Mouse (Mus musculus): ENCODE data around the gene Rabgap1l. TPM values are rescaled to one million over a fixed set of nuclear protein-coding genes. Genes with fewer than 3 reads are reported as not detected.
A peak's percentile ranks its signal among the peaks of the same experiment; 100 is the strongest.

Rabgap1l gene
- polyA plus RNA-seq, 1 experiment from 2014 or later: 20.5 TPM

GRCm38 (mm10) chr1:160273133-160273743 is 519.8 kb downstream of the Rabgap1l start:
- Histone ChIP-seq H3K27ac (replicated peaks) (no peak overlapping the region), H3K4me3 (no peak overlapping the region), H3K36me3 (no peaks in the 10 kb centered on the region), H3K9ac (no peak overlapping the region), H3K4me2 (no peak overlapping the region), H3K4me1 (replicated peaks) (no peaks in the 10 kb centered on the region), H3K9me3 (no peaks in the 10 kb centered on the region), H3K27me3 (no peaks in the 10 kb centered on the region)
- WGBS: 88% methylated on average over 7 of the region's 7 CpGs
- ATAC-seq (ENCODE audit: low read depth): no peak

- Histone ChIP-seq H3K9me3 (no peaks in the 10 kb centered on the region), H3K36me3 (no peaks in the 10 kb centered on the region), H3K4me3 (no peak overlapping the region), H3K27me3 (no peaks in the 10 kb centered on the region), H3K4me1 (replicated peaks) (no peaks in the 10 kb centered on the region), H3K9ac (no peak overlapping the region), H3K27ac (replicated peaks) (no peak overlapping the region), H3K4me2 (no peak overlapping the region)
- ATAC-seq (ENCODE audit: low read depth): no peak
- WGBS: 57% methylated on average over 1 of the region's 1 CpGs
Observed at GRCm38 (mm10) chr1:160271282-160271967, 521.6 kb downstream of the Rabgap1l start.

GRCm38 (mm10) chr1:160268322-160268721 is 524.7 kb downstream of the Rabgap1l start:
- Histone ChIP-seq H3K9me3 (no peaks in the 10 kb centered on the region), H3K4me1 (replicated peaks) (no peaks in the 10 kb centered on the region), H3K4me3 (no peak overlapping the region), H3K27me3 (no peaks in the 10 kb centered on the region), H3K36me3 (no peaks in the 10 kb centered on the region), H3K27ac (replicated peaks) (no peak overlapping the region), H3K9ac (no peak overlapping the region), H3K4me2 (no peak overlapping the region)
- WGBS: 94% methylated on average over 3 of the region's 3 CpGs
- no peak for ATAC-seq (ENCODE audit: low read depth)

GRCm38 (mm10) chr1:160263630-160264346 is 529.2 kb downstream of the Rabgap1l start:
- Histone ChIP-seq H3K4me3 (no peak overlapping the region), H3K27me3 (no peaks in the 10 kb centered on the region), H3K4me2 (no peak overlapping the region), H3K36me3 (no peaks in the 10 kb centered on the region), H3K4me1 (replicated peaks) (peaks cover 13% of the 10 kb centered on the region), H3K9me3 (no peaks in the 10 kb centered on the region), H3K9ac (no peak overlapping the region), H3K27ac (replicated peaks) (no peak overlapping the region)
- ATAC-seq (ENCODE audit: low read depth): no peak
- WGBS: 89% methylated on average over 16 of the region's 16 CpGs

- Histone ChIP-seq H3K36me3 (no peaks in the 10 kb centered on the region), H3K27ac (replicated peaks) (no peak overlapping the region), H3K9me3 (no peaks in the 10 kb centered on the region), H3K4me2 (no peak overlapping the region), H3K27me3 (no peaks in the 10 kb centered on the region), H3K4me3 (no peak overlapping the region), H3K4me1 (replicated peaks) (peaks cover 13% of the 10 kb centered on the region), H3K9ac (no peak overlapping the region)
- no peak for ATAC-seq (ENCODE audit: low read depth)
- 87% methylated on average over 5 of the region's 5 CpGs for WGBS
Observed at GRCm38 (mm10) chr1:160263053-160263452, 530.0 kb downstream of the Rabgap1l start.

- ATAC-seq (ENCODE audit: low read depth): no peak
- Histone ChIP-seq H3K4me3 (no peak overlapping the region), H3K36me3 (no peaks in the 10 kb centered on the region), H3K4me2 (no peak overlapping the region), H3K9ac (no peak overlapping the region), H3K9me3 (no peaks in the 10 kb centered on the region), H3K27ac (replicated peaks) (no peak overlapping the region), H3K4me1 (replicated peaks) (peaks cover 13% of the 10 kb centered on the region), H3K27me3 (no peaks in the 10 kb centered on the region)
- WGBS: 81% methylated on average over 4 of the region's 4 CpGs
Observed at GRCm38 (mm10) chr1:160262415-160262814, 530.6 kb downstream of the Rabgap1l start.

GRCm38 (mm10) chr1:160261849-160262248 is 531.2 kb downstream of the Rabgap1l start:
- Histone ChIP-seq H3K4me1 (replicated peaks) (peaks cover 13% of the 10 kb centered on the region), H3K4me3 (no peak overlapping the region), H3K4me2 (no peak overlapping the region), H3K27ac (replicated peaks) (no peak overlapping the region), H3K9me3 (no peaks in the 10 kb centered on the region), H3K36me3 (no peaks in the 10 kb centered on the region), H3K27me3 (no peaks in the 10 kb centered on the region), H3K9ac (no peak overlapping the region)
- WGBS: 71% methylated on average over 2 of the region's 2 CpGs
- ATAC-seq (ENCODE audit: low read depth): no peak

GRCm38 (mm10) chr1:160260605-160261004 is 532.4 kb downstream of the Rabgap1l start:
- no peak overlapping the region for H3K4me3 ChIP-seq
- ATAC-seq (ENCODE audit: low read depth): 0 out of 2 replicates have a peak, but pooled peaks have one; percentile 44
- 86% methylated on average over 4 of the region's 4 CpGs for WGBS
- H3K9me3 ChIP-seq: no peaks in the 10 kb centered on the region
- peaks cover 7% of the 10 kb centered on the region; the same call in 1 of the 2 replicates for H3K36me3 ChIP-seq
- no peak overlapping the region for H3K4me2 ChIP-seq
- H3K27ac ChIP-seq (replicated peaks): peak overlapping the region; percentile 62; the same call in 1 of the 2 replicates
- no peak overlapping the region for H3K9ac ChIP-seq
- peaks cover 13% of the 10 kb centered on the region for H3K4me1 ChIP-seq (replicated peaks)
- H3K27me3 ChIP-seq: no peaks in the 10 kb centered on the region

- Histone ChIP-seq H3K27ac (replicated peaks) (no peak overlapping the region), H3K9me3 (no peaks in the 10 kb centered on the region), H3K27me3 (no peaks in the 10 kb centered on the region), H3K4me2 (no peak overlapping the region), H3K4me3 (no peak overlapping the region), H3K4me1 (replicated peaks) (peaks cover 13% of the 10 kb centered on the region), H3K9ac (no peak overlapping the region), H3K36me3 (peaks cover 11% of the 10 kb centered on the region; the same call in 1 of the 2 replicates)
- WGBS: 45% methylated on average over 7 of the region's 7 CpGs
- peak; percentile 84 for ATAC-seq (ENCODE audit: low read depth)
Observed at GRCm38 (mm10) chr1:160259884-160260283, 533.1 kb downstream of the Rabgap1l start.

GRCm38 (mm10) chr1:160253108-160253507 is 539.9 kb downstream of the Rabgap1l start:
- H3K27me3 ChIP-seq: no peaks in the 10 kb centered on the region
- no peak overlapping the region for H3K9ac ChIP-seq
- 90% methylated on average over 2 of the region's 2 CpGs for WGBS
- H3K27ac ChIP-seq (replicated peaks): no peak overlapping the region
- no peak for ATAC-seq (ENCODE audit: low read depth)
- H3K4me3 ChIP-seq: no peak overlapping the region
- H3K4me2 ChIP-seq: no peak overlapping the region
- peaks cover 11% of the 10 kb centered on the region; the same call in 1 of the 2 replicates for H3K36me3 ChIP-seq
- no peaks in the 10 kb centered on the region for H3K9me3 ChIP-seq
- H3K4me1 ChIP-seq (replicated peaks): no peaks in the 10 kb centered on the region

GRCm38 (mm10) chr1:160251388-160252007 is 541.5 kb downstream of the Rabgap1l start:
- no peak for ATAC-seq (ENCODE audit: low read depth)
- no peak overlapping the region for H3K4me3 ChIP-seq

GRCm38 (mm10) chr1:160250782-160251181 is 542.2 kb downstream of the Rabgap1l start:
- H3K36me3 ChIP-seq: peaks cover 5% of the 10 kb centered on the region; the same call in 1 of the 2 replicates
- H3K4me3 ChIP-seq: no peak overlapping the region
- H3K9me3 ChIP-seq: no peaks in the 10 kb centered on the region
- no peak for ATAC-seq (ENCODE audit: low read depth)
- no peaks in the 10 kb centered on the region for H3K4me1 ChIP-seq (replicated peaks)
- no peak overlapping the region for H3K4me2 ChIP-seq
- H3K27me3 ChIP-seq: no peaks in the 10 kb centered on the region
- H3K27ac ChIP-seq (replicated peaks): no peak overlapping the region
- 77% methylated on average over 4 of the region's 4 CpGs for WGBS
- no peak overlapping the region for H3K9ac ChIP-seq

More at GRCm38 (mm10) chr1:160251388-160252007, 541.5 kb downstream of the Rabgap1l start:
- Histone ChIP-seq H3K9me3 (no peaks in the 10 kb centered on the region), H3K27me3 (no peaks in the 10 kb centered on the region), H3K4me1 (replicated peaks) (no peaks in the 10 kb centered on the region), H3K27ac (replicated peaks) (no peak overlapping the region), H3K4me2 (no peak overlapping the region), H3K36me3 (peaks cover 11% of the 10 kb centered on the region; the same call in 1 of the 2 replicates), H3K9ac (no peak overlapping the region)
- 83% methylated on average over 5 of the region's 5 CpGs for WGBS

All from neural tube, embryonic 13.5 days (tissue).